Mouse (Mus musculus) adrenal gland, postnatal 14 days (tissue): ENCODE measurements around the gene Rasgrp3. TPM values are rescaled to one million over a fixed set of nuclear protein-coding genes. Genes with fewer than 3 reads are reported as not detected.

Experiments used
- DNase-seq: peaks from one replicate; pipeline ENCODE4 v3.0.0; 2021; ENCODE audit warnings: mixed read lengths
- total RNA-seq: library from RNA; stranded (reverse); gene quantifications from 2 replicates; pipeline ENCODE4 v1.2.3, GENCODE M21; 2021

Rasgrp3 gene
- total RNA-seq, 1 experiment from 2014 or later, result 23.3 TPM

DNA sequence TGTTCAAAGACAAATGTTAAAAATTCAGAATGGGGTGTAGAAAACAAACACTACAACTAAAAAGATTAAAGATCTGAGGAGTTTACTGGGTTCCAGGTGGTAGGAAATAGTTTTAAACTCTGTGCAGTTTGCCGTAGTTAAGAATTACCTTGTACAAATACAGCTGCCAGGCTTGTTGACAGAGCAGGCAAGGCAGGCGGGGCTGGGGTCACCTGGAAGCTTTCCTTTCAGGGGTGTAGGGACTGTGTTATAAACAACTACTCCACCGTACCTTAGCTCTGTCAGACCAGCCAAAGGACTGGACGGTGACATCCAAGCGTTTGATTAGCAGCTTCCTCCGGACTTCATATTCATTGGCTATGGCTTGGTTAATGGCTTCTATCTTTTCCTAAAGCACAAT is 103.4 kb downstream of the Rasgrp3 start:
- no peak for DNase-seq

DNA sequence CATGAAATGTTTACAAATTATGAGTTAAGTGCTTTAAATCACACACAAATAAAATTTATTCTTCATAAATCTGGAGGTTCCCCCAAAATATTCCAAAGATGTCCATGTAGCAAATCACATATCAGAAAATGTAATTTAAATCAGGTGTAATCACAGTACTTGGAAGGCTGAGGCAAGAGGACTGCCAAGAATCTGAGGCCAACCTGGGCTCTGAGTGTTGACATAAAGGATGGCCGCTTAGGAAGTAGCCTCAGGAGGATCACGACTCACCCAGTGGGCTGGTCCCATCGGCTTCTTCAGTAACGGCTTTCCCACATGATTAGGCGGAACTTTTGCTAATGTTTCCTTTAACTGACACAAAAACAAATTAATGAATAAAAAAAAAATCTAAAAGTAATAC is 104.1 kb downstream of the Rasgrp3 start:
- DNase-seq, result no peak

DNA sequence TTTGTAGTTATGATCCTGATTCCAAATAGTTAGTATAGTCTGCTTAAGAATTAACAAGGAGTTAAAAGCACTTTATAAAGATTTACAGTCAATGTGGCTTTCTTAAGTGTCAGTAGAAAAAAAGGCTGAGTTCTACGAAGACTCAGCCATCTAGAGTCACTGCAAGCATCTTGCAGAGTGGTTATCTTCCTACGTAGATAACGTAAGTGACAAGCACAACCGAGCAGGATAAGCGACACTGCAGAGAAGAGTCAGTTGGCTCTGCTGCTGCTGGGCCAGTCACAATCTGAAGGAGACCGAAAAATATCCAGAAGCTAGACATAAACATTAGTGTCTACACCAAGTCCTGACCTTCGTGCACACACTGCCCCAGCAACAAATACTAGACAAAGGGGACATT is 107.7 kb downstream of the Rasgrp3 start:
- no peak for DNase-seq

DNA sequence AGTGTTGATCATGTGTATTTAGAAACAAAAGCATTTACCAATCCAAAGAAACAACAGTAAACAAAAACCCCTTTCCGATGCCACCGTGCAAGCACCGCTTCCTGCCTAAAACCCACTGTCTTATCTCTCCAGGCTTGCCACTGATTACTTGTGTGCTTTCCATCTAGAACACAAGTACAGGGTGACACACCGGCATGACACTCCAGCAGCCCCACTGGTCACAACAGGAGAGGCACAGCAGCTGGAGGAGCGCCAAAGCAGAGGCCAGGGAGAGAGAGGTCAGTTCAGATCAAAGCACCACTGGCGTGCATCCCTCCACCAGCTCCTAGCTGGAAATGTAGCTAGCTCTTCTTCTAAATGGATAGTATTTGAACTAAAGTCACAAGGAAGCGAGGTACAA is 108.6 kb downstream of the Rasgrp3 start:
- DNase-seq, result peak; percentile 51

DNA sequence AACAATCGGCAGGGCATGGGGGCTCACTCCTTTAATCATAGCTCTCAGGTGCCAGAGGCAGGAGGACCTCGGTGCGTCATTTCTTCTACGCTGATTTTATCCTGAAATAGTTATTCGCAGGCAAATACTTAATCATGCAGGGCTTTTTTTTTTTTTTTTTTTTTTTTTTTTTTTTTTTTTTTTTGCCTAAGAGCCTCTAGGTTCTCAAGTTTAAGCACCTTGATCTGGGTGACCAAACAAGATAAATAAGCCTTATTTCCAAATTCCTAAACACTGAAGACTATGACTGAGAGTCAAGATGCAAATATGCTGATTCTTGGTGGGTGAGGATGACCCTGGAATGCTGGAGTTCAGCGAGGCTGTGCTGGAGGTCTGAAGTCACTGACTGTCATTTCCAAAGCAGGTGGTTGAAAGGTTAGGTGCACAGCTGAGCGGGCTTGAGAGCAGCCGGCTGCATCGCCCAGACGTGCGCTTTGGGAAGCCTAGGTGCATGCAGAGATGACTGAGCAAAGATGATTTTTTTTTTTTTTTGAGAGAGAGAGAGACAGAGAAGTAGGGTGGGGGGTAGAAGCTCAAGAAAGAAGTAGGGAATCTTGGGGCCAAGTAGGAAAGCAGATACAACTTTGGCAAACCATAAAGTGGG is 115.2 kb downstream of the Rasgrp3 start:
- DNase-seq, result peak; percentile 33

DNA sequence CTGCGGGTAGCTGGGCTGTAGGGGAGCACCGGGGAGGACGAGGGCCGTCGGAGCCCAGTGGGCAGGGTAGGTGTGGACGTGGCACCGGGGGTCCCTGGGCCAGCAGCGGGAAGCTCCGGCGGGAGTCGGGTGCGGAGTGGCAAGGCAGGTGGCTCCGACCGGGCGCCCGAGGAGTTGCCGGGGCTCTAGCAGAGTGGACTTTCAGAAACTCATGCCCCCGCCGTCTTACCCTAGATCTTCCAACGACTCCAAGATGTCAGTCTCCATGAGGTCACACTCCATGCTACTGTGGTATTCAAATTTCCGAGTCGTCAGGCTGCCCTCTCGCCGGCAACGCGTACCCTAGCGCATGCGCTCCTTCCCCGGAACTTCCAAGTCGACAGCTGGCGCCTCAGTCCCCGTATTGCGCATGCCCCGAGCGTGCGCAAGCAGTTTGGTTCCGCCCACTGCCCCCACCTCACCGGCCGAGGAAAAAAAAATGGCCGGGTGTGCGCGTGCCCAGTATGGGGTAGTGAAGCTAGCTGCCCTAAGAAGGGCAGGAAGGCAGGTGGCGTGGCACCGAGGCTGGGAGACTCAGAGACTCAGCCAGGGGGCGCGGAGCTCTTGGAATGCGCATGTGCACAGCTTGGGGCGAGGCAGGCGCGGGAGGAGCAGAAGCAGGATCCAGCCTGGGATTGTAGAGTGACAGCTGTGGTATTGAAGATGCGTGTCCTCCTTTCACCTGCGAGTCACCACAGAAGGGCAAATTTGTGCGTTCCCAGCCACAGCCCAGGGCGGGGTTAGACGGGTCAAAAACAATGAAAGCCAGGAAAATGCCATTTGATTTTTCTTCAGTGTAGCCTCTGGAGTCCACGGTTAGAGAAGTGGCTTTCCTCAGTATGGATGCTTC is 116.1 kb downstream of the Rasgrp3 start, which contains the start of gene Fam98a:
Gene Fam98a (minus strand): TSS at position 435 of the 889 bp plus-strand sequence.
- DNase-seq, result peak; percentile 99

DNA sequence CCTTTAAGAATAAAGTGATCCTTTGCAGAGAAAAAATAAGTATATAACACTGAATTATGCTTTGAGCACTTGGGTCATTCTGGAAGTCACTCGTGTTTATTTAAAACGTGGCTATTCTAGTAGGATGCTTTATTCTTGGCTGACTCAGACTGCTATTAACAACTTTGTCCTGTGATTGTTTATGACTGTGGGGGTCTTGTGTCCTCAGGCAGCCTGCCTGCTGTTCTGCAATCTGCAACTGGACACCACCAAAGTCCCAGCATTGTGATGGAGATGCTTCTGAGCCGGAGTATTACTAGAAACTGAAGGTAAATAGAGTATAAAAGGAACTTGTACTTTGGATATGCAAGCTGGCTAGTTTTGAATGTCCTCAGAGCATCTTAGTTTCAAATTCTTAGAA is 121.3 kb downstream of the Rasgrp3 start:
- DNase-seq, result no peak

DNA sequence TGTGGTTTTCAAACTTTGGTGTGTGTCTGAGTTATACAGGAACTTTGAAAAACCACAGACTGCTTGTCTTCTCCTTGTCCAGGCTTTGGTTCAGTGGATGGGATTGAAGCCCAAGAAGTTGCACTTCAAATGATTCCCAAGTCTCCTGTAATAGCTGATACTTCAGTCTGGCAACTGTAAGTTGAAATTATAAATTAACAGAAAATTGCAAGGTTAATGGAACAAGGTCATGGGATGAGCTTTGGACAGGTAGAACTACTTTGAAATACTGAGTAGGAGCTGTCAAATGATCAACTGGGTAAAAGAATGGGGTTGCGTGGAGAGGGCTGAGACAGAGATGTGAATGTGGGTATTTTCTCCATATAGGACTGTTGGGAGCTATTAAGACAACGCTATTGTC is 122.3 kb downstream of the Rasgrp3 start:
- no peak for DNase-seq

DNA sequence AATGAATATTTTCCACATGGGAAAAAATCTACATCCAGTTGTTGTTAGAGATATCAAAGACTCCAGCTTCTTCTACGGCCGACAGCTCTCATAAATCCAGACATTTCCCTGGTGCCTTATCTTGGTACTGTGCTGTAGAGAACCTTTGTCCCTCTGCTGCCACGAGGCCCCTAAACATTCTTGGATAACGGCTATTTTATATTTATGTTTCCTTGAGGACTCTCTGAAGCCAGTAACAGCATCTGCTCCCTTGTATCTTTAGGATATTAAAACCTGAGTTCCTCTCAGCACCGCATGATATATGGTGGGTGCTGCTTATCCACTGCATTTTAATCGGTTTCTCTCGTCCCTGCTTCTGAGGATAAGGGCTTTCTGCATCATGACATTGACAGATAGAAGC is 139.9 kb downstream of the Rasgrp3 start:
- DNase-seq, result no peak

Other genes starting within 250 kb of the Rasgrp3 start
- gene Fam98a, start 116.0 kb downstream of the Rasgrp3 start, total RNA-seq, result 28.4 and 32.3 TPM in 2 replicates